Mouse (Mus musculus) midbrain, embryonic 14.5 days (tissue): Measurements from ENCODE around the gene 2310034C09Rik. TPM values are rescaled to one million over a fixed set of nuclear protein-coding genes. Genes with fewer than 3 reads are reported as not detected.
"Not testable (repeated sequence)": the region's sequence is repeated elsewhere in the genome, so short reads cannot be mapped to it uniquely, and the experiment has no call there.

Experiments
- ATAC-seq: fragments of 200-750 bp; cut with Nextera tagmentation; 2 replicates; pipeline ENCODE4 v1.8.0; 2017; ENCODE audit warnings: moderate number of reproducible peaks, moderate library complexity; ENCODE audit not compliant: low FRiP score, low TSS enrichment
- DNase-seq: peaks from one replicate; pipeline ENCODE4 v3.0.0-alpha.2; 2015
- H3K27ac ChIP-seq: fragments of 300-500 bp; sonication (generic); replicated peaks from 2 replicates; pipeline ENCODE4 v1.5.1; 2014; ENCODE audit warnings: mild to moderate bottlenecking, low read depth, low read length, moderate library complexity
- H3K27me3 ChIP-seq: fragments of 300-500 bp; sonication (generic); 2 replicates; pipeline ENCODE4 v1.6.1; 2014; ENCODE audit warnings: low read length, control low read depth, mixed read lengths; ENCODE audit not compliant: control insufficient read depth, insufficient read depth
- H3K36me3 ChIP-seq: fragments of 300-500 bp; sonication (generic); 2 replicates; pipeline ENCODE4 v1.6.1; 2014; ENCODE audit warnings: low read length, control low read depth; ENCODE audit not compliant: control insufficient read depth, insufficient read depth
- H3K4me1 ChIP-seq: fragments of 300-500 bp; sonication (generic); 2 replicates; pipeline ENCODE4 v1.6.1; 2014; ENCODE audit warnings: mild to moderate bottlenecking, antibody characterized with exemption, low read length, control low read depth; ENCODE audit not compliant: control insufficient read depth, insufficient read depth
- H3K4me2 ChIP-seq: fragments of 300-500 bp; sonication (generic); 2 replicates; pipeline ENCODE4 v1.6.1; 2014; ENCODE audit warnings: mild to moderate bottlenecking, low read length, moderate library complexity
- H3K4me3 ChIP-seq: fragments of 300-500 bp; sonication (generic); replicated peaks from 2 replicates; pipeline ENCODE4 v1.5.1; 2014; ENCODE audit warnings: low read depth, low read length
- H3K9ac ChIP-seq: fragments of 300-500 bp; sonication (generic); replicated peaks from 2 replicates; pipeline ENCODE4 v1.6.1; 2014; ENCODE audit warnings: mild to moderate bottlenecking, low read length, moderate library complexity
- H3K9me3 ChIP-seq: fragments of 300-500 bp; sonication (generic); 2 replicates; pipeline ENCODE4 v1.6.1; 2016; ENCODE audit warnings: low read length, control low read depth, mixed read lengths; ENCODE audit not compliant: control insufficient read depth
- WGBS: fragments of 180-500 bp; shearing (Covaris S2); extraction: QIAGEN DNeasy Blood & Tissue Kit; methylation state at CpG from one replicate; pipeline ENCODE4 v1.1.7; 2014; 5-methylcytosine and 5-hydroxymethylcytosine counted together
- polyA plus RNA-seq: library from polyadenylated mRNA; unstranded; fragments of >200 nt; fragmentation: Nextera tagmentation; extraction: Ambion mirVana; gene quantifications from 2 replicates; pipeline ENCODE4 v1.2.1, GENCODE M21; 2014

The 2310034C09Rik gene
- polyA plus RNA-seq, 1 experiment from 2014 or later = not detected

- not testable (repeated sequence) for H3K36me3 ChIP-seq, H3K27me3 ChIP-seq, ATAC-seq, H3K4me3 ChIP-seq, H3K27ac ChIP-seq, DNase-seq, H3K9me3 ChIP-seq, H3K4me2 ChIP-seq, H3K9ac ChIP-seq, H3K4me1 ChIP-seq
- 84% methylated on average over 3 of the region's 3 CpGs for WGBS
Observed at GRCm38 (mm10) chr16:88751535-88751934, 7.1 kb upstream of the 2310034C09Rik start, which contains the start of gene Krtap13. Gene Krtap13, minus strand, starts transcription at chr16:88751635.

GRCm38 (mm10) chr16:88774106-88774505, 15.5 kb downstream of the 2310034C09Rik start, which contains the start of gene 2310057N15Rik:
Gene 2310057N15Rik, minus strand, starts transcription at chr16:88774206.
- no peaks in the 10 kb centered on the region for H3K9me3 ChIP-seq
- ATAC-seq = no peak

GRCm38 (mm10) chr16:88777596-88777995, 18.9 kb downstream of the 2310034C09Rik start, which contains the start of gene Gm5965:
Gene Gm5965, plus strand, starts transcription at chr16:88777896.
- Histone ChIP-seq H3K9me3 (no peaks in the 10 kb centered on the region), H3K27ac (no peak within 1 kb of the TSS), H3K4me3 (no peak within 1 kb of the TSS), H3K4me2 (no peak within 1 kb of the TSS), H3K9ac (no peak within 1 kb of the TSS), H3K27me3 (no peaks in the 10 kb centered on the region), H3K4me1 (no peaks in the 10 kb centered on the region), H3K36me3 (no peaks in the 10 kb centered on the region)
- DNase-seq (no peak), ATAC-seq (no peak)
- 94% methylated on average over 5 of the region's 6 CpGs for WGBS

More at GRCm38 (mm10) chr16:88774106-88774505, 15.5 kb downstream of the 2310034C09Rik start, which contains the start of gene 2310057N15Rik:
- H3K27ac ChIP-seq = no peak within 1 kb of the TSS
- H3K4me3 ChIP-seq = no peak within 1 kb of the TSS
- no peak for DNase-seq
- no peak within 1 kb of the TSS for H3K4me2 ChIP-seq
- H3K36me3 ChIP-seq = no peaks in the 10 kb centered on the region
- no peaks in the 10 kb centered on the region for H3K27me3 ChIP-seq
- 86% methylated on average over 2 of the region's 2 CpGs for WGBS
- no peak within 1 kb of the TSS for H3K9ac ChIP-seq
- no peaks in the 10 kb centered on the region for H3K4me1 ChIP-seq

- no peak overlapping the region for H3K4me3 ChIP-seq
- ATAC-seq = no peak
- H3K36me3 ChIP-seq = no peaks in the 10 kb centered on the region
- H3K27me3 ChIP-seq = no peaks in the 10 kb centered on the region
- no peak overlapping the region for H3K27ac ChIP-seq
- H3K9me3 ChIP-seq = no peaks in the 10 kb centered on the region
- DNase-seq = no peak
- no peak overlapping the region for H3K9ac ChIP-seq
- 92% methylated on average over 2 of the region's 2 CpGs for WGBS
- H3K4me2 ChIP-seq = no peak overlapping the region
- no peaks in the 10 kb centered on the region for H3K4me1 ChIP-seq
Observed at GRCm38 (mm10) chr16:88786786-88787185, 28.1 kb downstream of the 2310034C09Rik start.

Other genes starting within 250 kb of the 2310034C09Rik start
- gene Cldn8, start 195.7 kb upstream of the 2310034C09Rik start, polyA plus RNA-seq = not detected in 2 replicates
- gene Krtap24-1, start 146.6 kb upstream of the 2310034C09Rik start, polyA plus RNA-seq = not detected in 2 replicates
- gene 2310079G19Rik, start 131.2 kb upstream of the 2310034C09Rik start, polyA plus RNA-seq = not detected in 2 replicates
- gene Krtap26-1, start 111.1 kb upstream of the 2310034C09Rik start, polyA plus RNA-seq = not detected in 2 replicates
- gene Krtap27-1, start 87.2 kb upstream of the 2310034C09Rik start, polyA plus RNA-seq = not detected in 2 replicates
- not detected in 2 replicates for gene 2310061N02Rik, start 50.9 kb upstream of the 2310034C09Rik start, polyA plus RNA-seq
- gene Krtap13-1, start 30.0 kb upstream of the 2310034C09Rik start, polyA plus RNA-seq = not detected in 2 replicates
- not detected in 2 replicates for gene Krtap13, start 7.2 kb upstream of the 2310034C09Rik start, polyA plus RNA-seq
- not detected in 2 replicates for gene 2310057N15Rik, start 15.4 kb downstream of the 2310034C09Rik start, polyA plus RNA-seq
- not detected in 2 replicates for gene Gm5965, start 19.0 kb downstream of the 2310034C09Rik start, polyA plus RNA-seq
- not detected in 2 replicates for gene Gm20741, start 53.4 kb downstream of the 2310034C09Rik start, polyA plus RNA-seq
- gene Krtap15, start 61.4 kb downstream of the 2310034C09Rik start, polyA plus RNA-seq = not detected in 2 replicates
- not detected in 2 replicates for gene Krtap14, start 67.3 kb downstream of the 2310034C09Rik start, polyA plus RNA-seq
- not detected in 2 replicates for gene Krtap19-1, start 110.6 kb downstream of the 2310034C09Rik start, polyA plus RNA-seq
- gene Krtap19-2, start 115.4 kb downstream of the 2310034C09Rik start, polyA plus RNA-seq = not detected in 2 replicates
- gene Krtap19-3, start 119.2 kb downstream of the 2310034C09Rik start, polyA plus RNA-seq = not detected in 2 replicates
- gene Krtap19-4, start 126.2 kb downstream of the 2310034C09Rik start, polyA plus RNA-seq = not detected in 2 replicates
- gene Krtap19-5, start 137.6 kb downstream of the 2310034C09Rik start, polyA plus RNA-seq = not detected in 2 replicates
- not detected in 2 replicates for gene Krtap19-9b, start 173.4 kb downstream of the 2310034C09Rik start, polyA plus RNA-seq
- gene Krtap16-3, start 204.0 kb downstream of the 2310034C09Rik start, polyA plus RNA-seq = not detected in 2 replicates